Mouse (Mus musculus): Measurements from ENCODE around the gene Mad1l1. TPM values are rescaled to one million over a fixed set of nuclear protein-coding genes. Genes with fewer than 3 reads are reported as not detected.

The Mad1l1 gene
- polyA plus RNA-seq, 1 experiment from 2014 or later: 43.7 TPM

DNA sequence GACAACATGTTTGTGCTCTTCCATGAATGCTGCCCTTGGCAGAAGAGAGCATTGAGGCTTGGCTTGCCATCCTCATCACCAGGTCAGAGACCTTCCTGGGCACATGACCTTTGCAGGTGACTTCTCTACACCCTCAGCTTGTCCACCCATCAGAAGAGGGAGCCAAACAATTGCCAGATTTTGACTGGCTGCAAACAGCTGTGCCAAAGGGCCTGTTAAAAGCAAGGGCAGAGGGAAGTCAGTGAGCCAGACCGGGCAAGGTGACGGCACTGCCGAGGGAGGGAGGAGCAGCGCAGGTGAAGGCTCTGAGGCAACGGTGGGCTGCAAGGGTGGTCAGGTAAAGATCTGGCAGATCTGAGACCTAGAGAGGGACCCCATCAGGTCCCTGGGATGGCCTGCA is 141.3 kb downstream of the Mad1l1 start:
- Histone ChIP-seq H3K9me3 (replicated peaks; ENCODE audit: control insufficient read depth, low read length) (no peaks in the 10 kb centered on the region), H3K4me3 (ENCODE audit: low read depth, low read length) (no peak overlapping the region), H3K27ac (replicated peaks; ENCODE audit: low read depth, low read length) (no peak overlapping the region), H3K36me3 (replicated peaks; ENCODE audit: control insufficient read depth, insufficient read depth, low read depth, low read length) (no peaks in the 10 kb centered on the region), H3K4me1 (ENCODE audit: control insufficient read depth, insufficient read depth, low read length) (no peaks in the 10 kb centered on the region; the same call in 1 of the 2 replicates), H3K9ac (replicated peaks; ENCODE audit: low read length) (no peak overlapping the region), H3K4me2 (ENCODE audit: low read depth, low read length) (no peak overlapping the region), H3K27me3 (ENCODE audit: control insufficient read depth, insufficient read depth, low read length) (no peaks in the 10 kb centered on the region)
- WGBS: 89% methylated on average over 5 of the region's 5 CpGs
- no peak for DNase-seq (ENCODE audit: low spot score)
- no peak for ATAC-seq (replicated peaks; ENCODE audit: insufficient number of reproducible peaks, low FRiP score, low TSS enrichment, low read depth)

DNA sequence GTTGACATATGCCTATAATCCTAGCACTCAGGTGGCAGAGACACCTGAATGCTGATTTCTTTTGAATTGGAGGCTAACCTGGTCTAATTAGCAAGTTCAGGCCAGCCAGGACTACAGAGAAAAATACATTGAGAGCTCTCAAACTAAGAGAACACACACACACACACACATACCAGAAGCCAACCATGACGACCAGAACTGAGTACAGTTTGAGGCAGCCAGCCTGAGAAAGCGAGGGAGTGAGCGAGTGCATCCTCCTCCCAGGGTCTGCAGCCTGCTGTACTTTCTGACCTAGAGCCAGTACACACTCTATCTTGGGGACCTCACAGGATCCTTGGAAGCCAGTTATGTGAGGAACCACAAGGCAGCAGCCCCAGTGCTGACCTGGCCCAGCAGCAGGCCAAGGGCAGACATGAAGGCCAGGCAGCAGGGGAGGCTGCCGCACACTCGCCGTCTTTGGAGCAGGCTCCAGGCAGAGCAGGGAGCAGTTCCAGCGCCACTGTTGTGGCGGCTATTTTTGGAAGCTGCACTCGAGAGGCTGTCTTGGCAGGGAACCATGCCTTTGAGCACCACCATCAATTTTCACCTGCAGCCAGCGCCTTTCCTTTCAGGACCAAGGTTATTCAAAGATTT is 143.2 kb downstream of the Mad1l1 start:
- Histone ChIP-seq H3K9ac (replicated peaks; ENCODE audit: low read length) (no peak overlapping the region), H3K4me3 (ENCODE audit: low read depth, low read length) (no peak overlapping the region), H3K27me3 (ENCODE audit: control insufficient read depth, insufficient read depth, low read length) (no peaks in the 10 kb centered on the region), H3K36me3 (replicated peaks; ENCODE audit: control insufficient read depth, insufficient read depth, low read depth, low read length) (no peaks in the 10 kb centered on the region), H3K4me1 (ENCODE audit: control insufficient read depth, insufficient read depth, low read length) (no peaks in the 10 kb centered on the region; the same call in 1 of the 2 replicates), H3K4me2 (ENCODE audit: low read depth, low read length) (no peak overlapping the region), H3K9me3 (replicated peaks; ENCODE audit: control insufficient read depth, low read length) (no peaks in the 10 kb centered on the region), H3K27ac (replicated peaks; ENCODE audit: low read depth, low read length) (no peak overlapping the region)
- ATAC-seq (replicated peaks; ENCODE audit: insufficient number of reproducible peaks, low FRiP score, low TSS enrichment, low read depth) (no peak), DNase-seq (ENCODE audit: low spot score) (no peak)
- 70% methylated on average over 10 of the region's 10 CpGs for WGBS

DNA sequence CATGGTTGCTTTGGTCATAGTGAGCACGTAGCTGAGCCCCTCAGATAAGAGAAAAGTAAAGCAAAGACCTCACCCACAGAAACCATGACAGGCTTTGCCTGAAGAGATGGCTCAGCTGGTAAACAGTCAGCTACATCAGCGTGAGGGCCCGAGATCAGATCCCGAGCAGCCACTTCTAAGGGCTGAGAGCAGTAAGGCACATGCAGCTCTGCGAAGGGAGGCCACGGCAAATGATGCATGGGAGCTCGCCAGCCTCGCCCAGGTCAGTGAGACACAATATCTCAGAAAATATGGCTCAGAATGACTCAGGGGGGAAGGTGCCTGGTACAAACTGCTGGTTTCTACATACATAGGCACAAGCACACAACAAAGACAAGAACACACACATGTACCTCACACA is 143.8 kb downstream of the Mad1l1 start:
- Histone ChIP-seq H3K9me3 (replicated peaks; ENCODE audit: control insufficient read depth, low read length) (no peaks in the 10 kb centered on the region), H3K27ac (replicated peaks; ENCODE audit: low read depth, low read length) (no peak overlapping the region), H3K9ac (replicated peaks; ENCODE audit: low read length) (no peak overlapping the region), H3K27me3 (ENCODE audit: control insufficient read depth, insufficient read depth, low read length) (no peaks in the 10 kb centered on the region), H3K4me1 (ENCODE audit: control insufficient read depth, insufficient read depth, low read length) (no peaks in the 10 kb centered on the region; the same call in 1 of the 2 replicates), H3K4me2 (ENCODE audit: low read depth, low read length) (no peak overlapping the region), H3K36me3 (replicated peaks; ENCODE audit: control insufficient read depth, insufficient read depth, low read depth, low read length) (no peaks in the 10 kb centered on the region), H3K4me3 (ENCODE audit: low read depth, low read length) (no peak overlapping the region)
- ATAC-seq (replicated peaks; ENCODE audit: insufficient number of reproducible peaks, low FRiP score, low TSS enrichment, low read depth) (no peak), DNase-seq (ENCODE audit: low spot score) (no peak)
- 87% methylated on average over 8 of the region's 8 CpGs for WGBS

DNA sequence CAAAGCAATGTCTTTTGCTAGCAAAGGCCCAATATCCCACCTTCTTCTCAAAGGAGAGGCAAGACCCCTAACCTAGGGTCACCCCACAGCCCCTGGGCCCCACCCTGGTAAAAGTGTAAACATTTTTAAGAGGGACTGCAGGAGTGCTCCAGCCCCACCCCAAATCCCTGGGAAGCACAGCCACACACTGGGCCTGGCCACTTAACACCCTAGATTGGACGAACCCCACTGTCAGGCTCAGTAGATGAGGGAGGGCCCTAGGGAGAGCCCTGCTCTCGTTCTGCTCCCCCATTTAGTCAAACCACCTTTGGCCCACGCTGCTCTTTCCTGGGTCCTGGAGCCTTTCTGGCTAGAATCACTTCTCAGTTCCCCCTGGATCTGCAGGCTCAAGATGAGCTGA is 145.0 kb downstream of the Mad1l1 start:
- 67% methylated on average over 3 of the region's 3 CpGs for WGBS
- DNase-seq (ENCODE audit: low spot score) (no peak), ATAC-seq (replicated peaks; ENCODE audit: insufficient number of reproducible peaks, low FRiP score, low TSS enrichment, low read depth) (0 out of 2 replicates have a peak, but pooled peaks have one; percentile 26)
- Histone ChIP-seq H3K4me2 (ENCODE audit: low read depth, low read length) (no peak overlapping the region), H3K9ac (replicated peaks; ENCODE audit: low read length) (no peak overlapping the region), H3K36me3 (replicated peaks; ENCODE audit: control insufficient read depth, insufficient read depth, low read depth, low read length) (no peaks in the 10 kb centered on the region), H3K4me1 (ENCODE audit: control insufficient read depth, insufficient read depth, low read length) (no peaks in the 10 kb centered on the region; the same call in 1 of the 2 replicates), H3K4me3 (ENCODE audit: low read depth, low read length) (no peak overlapping the region), H3K27ac (replicated peaks; ENCODE audit: low read depth, low read length) (no peak overlapping the region), H3K9me3 (replicated peaks; ENCODE audit: control insufficient read depth, low read length) (no peaks in the 10 kb centered on the region), H3K27me3 (ENCODE audit: control insufficient read depth, insufficient read depth, low read length) (no peaks in the 10 kb centered on the region)

DNA sequence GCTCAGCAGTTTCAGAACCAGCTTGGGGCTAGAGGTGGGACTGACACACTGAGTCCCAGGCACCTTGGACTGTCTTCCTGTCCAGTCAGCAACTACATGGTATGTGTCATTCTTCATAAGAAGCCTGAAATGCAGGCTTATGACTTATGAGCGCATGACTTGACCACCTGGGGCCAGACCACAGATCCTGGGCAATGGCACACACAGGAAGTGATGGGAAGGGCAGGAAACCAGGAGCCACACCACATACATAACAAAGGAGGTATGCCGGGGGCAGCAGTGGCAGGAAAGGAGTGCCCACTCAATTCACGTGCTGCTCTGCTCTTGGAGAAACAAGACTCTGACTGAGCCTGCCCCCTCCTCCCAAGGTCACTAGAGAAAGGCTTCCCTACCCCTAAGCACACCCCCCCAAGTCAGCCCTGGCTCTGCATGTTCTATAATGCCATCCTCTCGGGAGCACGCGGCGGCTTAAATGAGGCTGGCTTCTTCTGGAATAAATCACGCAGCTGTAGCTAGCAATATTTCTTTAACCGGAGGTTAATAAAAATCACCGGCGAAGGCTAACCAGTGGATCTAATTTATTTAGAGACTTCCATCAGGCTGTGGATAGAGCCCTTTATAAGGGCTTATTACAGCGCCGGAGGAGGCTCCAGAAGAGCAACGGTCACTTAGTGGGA is 146.4 kb downstream of the Mad1l1 start:
- WGBS: 71% methylated on average over 14 of the region's 14 CpGs
- no peaks in the 10 kb centered on the region; the same call in 1 of the 2 replicates for H3K4me1 ChIP-seq (ENCODE audit: control insufficient read depth, insufficient read depth, low read length)
- DNase-seq (ENCODE audit: low spot score) (no peak), ATAC-seq (replicated peaks; ENCODE audit: insufficient number of reproducible peaks, low FRiP score, low TSS enrichment, low read depth) (no peak)
- no peaks in the 10 kb centered on the region for H3K27me3 ChIP-seq (ENCODE audit: control insufficient read depth, insufficient read depth, low read length)
- H3K4me3 ChIP-seq (ENCODE audit: low read depth, low read length): no peak overlapping the region
- H3K9me3 ChIP-seq (replicated peaks; ENCODE audit: control insufficient read depth, low read length): no peaks in the 10 kb centered on the region
- H3K36me3 ChIP-seq (replicated peaks; ENCODE audit: control insufficient read depth, insufficient read depth, low read depth, low read length): no peaks in the 10 kb centered on the region
- H3K27ac ChIP-seq (replicated peaks; ENCODE audit: low read depth, low read length): no peak overlapping the region; the same call in 1 of the 2 replicates
- H3K9ac ChIP-seq (replicated peaks; ENCODE audit: low read length): no peak overlapping the region
- no peak overlapping the region for H3K4me2 ChIP-seq (ENCODE audit: low read depth, low read length)

DNA sequence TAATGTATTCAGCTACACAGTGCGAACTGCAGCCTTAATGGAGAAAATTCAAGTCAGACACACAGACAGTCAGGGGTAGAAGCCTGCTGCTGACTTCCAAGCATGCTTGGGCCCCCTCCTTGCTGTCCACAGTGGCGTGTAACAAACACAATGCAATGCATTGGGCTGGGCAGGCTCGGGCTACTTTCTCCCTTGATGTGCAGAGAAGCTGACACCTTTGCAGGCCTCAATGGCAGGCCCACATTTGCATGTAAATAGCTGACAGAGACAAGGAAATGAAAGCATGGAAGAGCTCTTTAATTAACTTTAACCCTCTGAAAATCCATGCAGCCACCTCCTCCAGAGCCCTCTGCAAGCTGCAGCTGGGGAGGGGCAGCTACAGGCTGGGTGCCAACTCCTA is 147.3 kb downstream of the Mad1l1 start:
- H3K4me2 ChIP-seq (ENCODE audit: low read depth, low read length): no peak overlapping the region
- H3K36me3 ChIP-seq (replicated peaks; ENCODE audit: control insufficient read depth, insufficient read depth, low read depth, low read length): no peaks in the 10 kb centered on the region
- 37% methylated on average over 3 of the region's 3 CpGs for WGBS
- no peaks in the 10 kb centered on the region; the same call in 1 of the 2 replicates for H3K4me1 ChIP-seq (ENCODE audit: control insufficient read depth, insufficient read depth, low read length)
- no peak overlapping the region for H3K4me3 ChIP-seq (ENCODE audit: low read depth, low read length)
- H3K9ac ChIP-seq (replicated peaks; ENCODE audit: low read length): peak overlapping the region; percentile 9; the same call in 1 of the 2 replicates
- DNase-seq (ENCODE audit: low spot score) (no peak), ATAC-seq (replicated peaks; ENCODE audit: insufficient number of reproducible peaks, low FRiP score, low TSS enrichment, low read depth) (no peak)
- H3K27ac ChIP-seq (replicated peaks; ENCODE audit: low read depth, low read length): no peak overlapping the region
- H3K9me3 ChIP-seq (replicated peaks; ENCODE audit: control insufficient read depth, low read length): no peaks in the 10 kb centered on the region
- H3K27me3 ChIP-seq (ENCODE audit: control insufficient read depth, insufficient read depth, low read length): no peaks in the 10 kb centered on the region

DNA sequence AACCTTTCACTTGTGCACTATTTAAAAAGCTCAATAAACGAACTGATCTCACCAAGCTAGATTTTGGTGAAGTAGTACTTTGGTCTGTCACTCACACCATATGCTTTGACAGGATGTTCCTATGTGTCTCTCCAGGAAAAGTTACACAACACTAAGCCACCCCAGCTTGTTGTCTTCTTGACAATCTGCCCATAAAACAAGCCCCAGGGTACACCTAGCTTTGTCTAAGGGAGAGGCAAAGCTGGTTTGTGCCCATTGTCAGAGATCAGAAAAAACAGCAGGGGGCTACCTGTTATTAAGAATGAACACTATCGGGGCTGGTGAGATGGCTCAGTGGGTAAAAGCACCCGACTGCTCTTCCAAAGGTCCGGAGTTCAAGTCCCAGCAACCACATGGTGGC is 148.2 kb downstream of the Mad1l1 start:
- Histone ChIP-seq H3K4me1 (ENCODE audit: control insufficient read depth, insufficient read depth, low read length) (no peaks in the 10 kb centered on the region; the same call in 1 of the 2 replicates), H3K36me3 (replicated peaks; ENCODE audit: control insufficient read depth, insufficient read depth, low read depth, low read length) (no peaks in the 10 kb centered on the region), H3K4me3 (ENCODE audit: low read depth, low read length) (no peak overlapping the region), H3K27me3 (ENCODE audit: control insufficient read depth, insufficient read depth, low read length) (no peaks in the 10 kb centered on the region), H3K4me2 (ENCODE audit: low read depth, low read length) (no peak overlapping the region), H3K27ac (replicated peaks; ENCODE audit: low read depth, low read length) (no peak overlapping the region), H3K9ac (replicated peaks; ENCODE audit: low read length) (no peak overlapping the region), H3K9me3 (replicated peaks; ENCODE audit: control insufficient read depth, low read length) (no peaks in the 10 kb centered on the region)
- 87% methylated on average over 4 of the region's 4 CpGs for WGBS
- ATAC-seq (replicated peaks; ENCODE audit: insufficient number of reproducible peaks, low FRiP score, low TSS enrichment, low read depth): no peak
- no peak for DNase-seq (ENCODE audit: low spot score)

DNA sequence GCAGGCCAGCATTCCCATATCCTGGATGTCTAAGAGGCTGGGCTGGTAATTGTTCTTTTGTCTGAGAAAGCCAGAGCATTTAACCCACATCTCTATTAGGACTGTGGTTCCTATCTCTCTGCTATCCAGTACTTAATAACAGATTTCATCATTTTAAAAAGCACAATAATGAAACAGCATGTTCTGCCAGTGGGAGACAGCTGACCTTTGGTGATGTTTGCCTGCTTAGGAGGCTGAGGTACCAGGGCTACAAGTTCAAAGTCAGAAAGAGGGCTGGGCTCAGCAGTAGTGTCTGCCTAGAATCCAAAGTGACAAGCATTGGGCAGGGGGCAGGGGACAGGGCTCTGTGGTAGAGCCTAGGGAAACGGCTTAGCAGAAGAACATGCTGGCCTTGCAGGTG is 149.6 kb downstream of the Mad1l1 start:
- Histone ChIP-seq H3K4me1 (ENCODE audit: control insufficient read depth, insufficient read depth, low read length) (no peaks in the 10 kb centered on the region; the same call in 1 of the 2 replicates), H3K4me3 (ENCODE audit: low read depth, low read length) (no peak overlapping the region), H3K4me2 (ENCODE audit: low read depth, low read length) (no peak overlapping the region), H3K27ac (replicated peaks; ENCODE audit: low read depth, low read length) (no peak overlapping the region), H3K27me3 (ENCODE audit: control insufficient read depth, insufficient read depth, low read length) (no peaks in the 10 kb centered on the region), H3K36me3 (replicated peaks; ENCODE audit: control insufficient read depth, insufficient read depth, low read depth, low read length) (no peaks in the 10 kb centered on the region), H3K9ac (replicated peaks; ENCODE audit: low read length) (no peak overlapping the region), H3K9me3 (replicated peaks; ENCODE audit: control insufficient read depth, low read length) (no peaks in the 10 kb centered on the region)
- ATAC-seq (replicated peaks; ENCODE audit: insufficient number of reproducible peaks, low FRiP score, low TSS enrichment, low read depth) (no peak), DNase-seq (ENCODE audit: low spot score) (no peak)
- WGBS: 86% methylated on average over 1 of the region's 1 CpGs
